Mouse (Mus musculus) megakaryocyte, embryonic 14.5 days (primary cell): Measurements from ENCODE around the gene Plch2. TPM values are rescaled to one million over a fixed set of nuclear protein-coding genes. Genes with fewer than 3 reads are reported as not detected.

ENCODE experiments used
- H3K27me3 ChIP-seq: replicated peaks from 2 replicates; pipeline ENCODE3; 2012; ENCODE audit warnings: inconsistent platforms
- H3K36me3 ChIP-seq: replicated peaks from 2 replicates; pipeline ENCODE3; 2012; ENCODE audit warnings: low read length, inconsistent platforms, mixed read lengths
- H3K4me1 ChIP-seq: 2 replicates; pipeline ENCODE4 v1.6.1; 2012; ENCODE audit warnings: inconsistent platforms
- H3K4me3 ChIP-seq: replicated peaks from 2 replicates; pipeline ENCODE3; 2012; ENCODE audit warnings: moderate library complexity, mild to moderate bottlenecking, inconsistent platforms
- H3K9me3 ChIP-seq: 2 replicates; pipeline ENCODE4 v1.6.1; 2012; ENCODE audit warnings: inconsistent platforms
- FLI1 ChIP-seq: IDR thresholded peaks from 2 replicates; pipeline ENCODE4 v1.6.1; 2012; ENCODE audit warnings: low read length, inconsistent platforms, mixed read lengths
- GATA1 ChIP-seq: IDR thresholded peaks from 3 replicates; pipeline ENCODE4 v1.6.1; 2012; ENCODE audit warnings: mixed read lengths, low read length, inconsistent platforms, borderline replicate concordance
- polyA plus RNA-seq: library from polyadenylated mRNA; stranded (reverse); fragments of >175 nt; gene quantifications from 2 replicates; pipeline ENCODE4 v1.2.3, GENCODE M21; 2012; ENCODE audit warnings: low replicate concordance; ENCODE audit not compliant: insufficient read depth

Plch2 gene
- polyA plus RNA-seq, 1 experiment = 0.27 TPM

GRCm38 (mm10) chr4:155074418-155074817 lies 17.8 kb upstream of the Plch2 start:
- Histone ChIP-seq H3K36me3 (peaks cover 94% of the 10 kb centered on the region), H3K4me1 (peaks cover 23% of the 10 kb centered on the region), H3K27me3 (no peaks in the 10 kb centered on the region), H3K4me3 (no peak overlapping the region), H3K9me3 (no peaks in the 10 kb centered on the region)
- TF ChIP-seq FLI1 (no peak), GATA1 (no peak)

GRCm38 (mm10) chr4:155070921-155071320 lies 14.3 kb upstream of the Plch2 start:
- H3K9me3 ChIP-seq = no peaks in the 10 kb centered on the region
- TF ChIP-seq FLI1 = no peak
- TF ChIP-seq GATA1 = no peak
- no peaks in the 10 kb centered on the region for H3K27me3 ChIP-seq
- H3K36me3 ChIP-seq = peaks cover 80% of the 10 kb centered on the region
- H3K4me1 ChIP-seq = peaks cover 44% of the 10 kb centered on the region
- H3K4me3 ChIP-seq = no peak overlapping the region

GRCm38 (mm10) chr4:155070199-155070598 lies 13.6 kb upstream of the Plch2 start:
- Histone ChIP-seq H3K4me1 (peaks cover 45% of the 10 kb centered on the region), H3K36me3 (peaks cover 73% of the 10 kb centered on the region), H3K27me3 (no peaks in the 10 kb centered on the region), H3K9me3 (no peaks in the 10 kb centered on the region), H3K4me3 (peak overlapping the region; percentile 5)
- TF ChIP-seq FLI1 = no peak
- no peak for TF ChIP-seq GATA1

GRCm38 (mm10) chr4:155069191-155069590 lies 12.6 kb upstream of the Plch2 start:
- H3K4me3 ChIP-seq = no peak overlapping the region
- H3K36me3 ChIP-seq = peaks cover 62% of the 10 kb centered on the region
- H3K9me3 ChIP-seq = no peaks in the 10 kb centered on the region
- TF ChIP-seq FLI1 (no peak), GATA1 (no peak)
- peaks cover 5% of the 10 kb centered on the region for H3K27me3 ChIP-seq
- H3K4me1 ChIP-seq = peaks cover 45% of the 10 kb centered on the region

GRCm38 (mm10) chr4:155068357-155068972 lies 11.9 kb upstream of the Plch2 start:
- H3K9me3 ChIP-seq = no peaks in the 10 kb centered on the region
- peaks cover 12% of the 10 kb centered on the region for H3K27me3 ChIP-seq
- H3K36me3 ChIP-seq = peaks cover 55% of the 10 kb centered on the region
- TF ChIP-seq FLI1 (no peak), GATA1 (no peak)
- H3K4me1 ChIP-seq = peaks cover 45% of the 10 kb centered on the region
- H3K4me3 ChIP-seq = peak overlapping the region; percentile 59

GRCm38 (mm10) chr4:155066834-155067522 lies 10.4 kb upstream of the Plch2 start, which contains the start of gene Pex10:
Gene Pex10, plus strand, starts transcription at chr4:155067016.
- Histone ChIP-seq H3K4me1 (peaks cover 55% of the 10 kb centered on the region), H3K36me3 (peaks cover 41% of the 10 kb centered on the region), H3K4me3 (peak within 1 kb of the TSS; percentile 93), H3K9me3 (no peaks in the 10 kb centered on the region), H3K27me3 (peaks cover 27% of the 10 kb centered on the region)
- TF ChIP-seq FLI1 = no peak
- TF ChIP-seq GATA1 = no peak

GRCm38 (mm10) chr4:155065970-155066833 lies 9.6 kb upstream of the Plch2 start:
- H3K9me3 ChIP-seq = no peaks in the 10 kb centered on the region
- H3K36me3 ChIP-seq = peaks cover 33% of the 10 kb centered on the region
- TF ChIP-seq GATA1 = no peak
- TF ChIP-seq FLI1 = no peak

GRCm38 (mm10) chr4:155064474-155064873 lies 7.9 kb upstream of the Plch2 start:
- Histone ChIP-seq H3K9me3 (no peaks in the 10 kb centered on the region), H3K27me3 (peaks cover 48% of the 10 kb centered on the region), H3K36me3 (peaks cover 16% of the 10 kb centered on the region), H3K4me3 (no peak overlapping the region), H3K4me1 (peaks cover 46% of the 10 kb centered on the region)
- no peak for TF ChIP-seq GATA1
- no peak for TF ChIP-seq FLI1

More at GRCm38 (mm10) chr4:155065970-155066833, 9.6 kb upstream of the Plch2 start:
- peaks cover 35% of the 10 kb centered on the region for H3K27me3 ChIP-seq
- peak overlapping the region; percentile 93 for H3K4me3 ChIP-seq
- peaks cover 56% of the 10 kb centered on the region for H3K4me1 ChIP-seq

GRCm38 (mm10) chr4:155063895-155064294 lies 7.3 kb upstream of the Plch2 start:
- H3K36me3 ChIP-seq = peaks cover 10% of the 10 kb centered on the region
- TF ChIP-seq GATA1 (no peak), FLI1 (no peak)
- peaks cover 53% of the 10 kb centered on the region for H3K27me3 ChIP-seq
- H3K4me1 ChIP-seq = peaks cover 40% of the 10 kb centered on the region
- H3K4me3 ChIP-seq = no peak overlapping the region
- no peaks in the 10 kb centered on the region for H3K9me3 ChIP-seq
